Mouse (Mus musculus) lung, adult 2 months (tissue): ENCODE measurements around the gene Smyd3.

Experiments used
- CTCF ChIP-seq: fragments of 200-500 bp; IDR thresholded peaks from 2 replicates; pipeline ENCODE4 v1.5.1; 2011; ENCODE audit warnings: mild to moderate bottlenecking, low read length, control low read depth; ENCODE audit not compliant: insufficient read depth
- POLR2A ChIP-seq: fragments of 200-500 bp; IDR thresholded peaks from 2 replicates; pipeline ENCODE4 v1.6.1; 2011; ENCODE audit warnings: low read depth, mild to moderate bottlenecking, control low read depth, low read length, borderline replicate concordance; ENCODE audit errors: extremely low read depth

- no peak for TF ChIP-seq POLR2A
- TF ChIP-seq CTCF = no peak
These were observed 43.8 kb downstream of the Smyd3 start for GRCm38 (mm10) chr1:179473920-179474643.
